Mouse (Mus musculus) gastrocnemius, postnatal 4 days (tissue): Measurements from ENCODE around the gene Musk. TPM values are rescaled to one million over a fixed set of nuclear protein-coding genes. Genes with fewer than 3 reads are reported as not detected.

Experiments
- DNase-seq, 2 experiments: peaks; one replicate each; pipeline ENCODE4 v3.0.0; 2021 to 2022; ENCODE audit warnings: low spot score in 2 of 2, mixed read lengths in 2 of 2
- total RNA-seq, 2 experiments: library from RNA; stranded (reverse); gene quantifications; 2 replicates each; pipeline ENCODE4 v1.2.3; 2021

The Musk gene
- total RNA-seq, 2 experiments from 2014 or later = 32.5 to 33.5 TPM

DNA sequence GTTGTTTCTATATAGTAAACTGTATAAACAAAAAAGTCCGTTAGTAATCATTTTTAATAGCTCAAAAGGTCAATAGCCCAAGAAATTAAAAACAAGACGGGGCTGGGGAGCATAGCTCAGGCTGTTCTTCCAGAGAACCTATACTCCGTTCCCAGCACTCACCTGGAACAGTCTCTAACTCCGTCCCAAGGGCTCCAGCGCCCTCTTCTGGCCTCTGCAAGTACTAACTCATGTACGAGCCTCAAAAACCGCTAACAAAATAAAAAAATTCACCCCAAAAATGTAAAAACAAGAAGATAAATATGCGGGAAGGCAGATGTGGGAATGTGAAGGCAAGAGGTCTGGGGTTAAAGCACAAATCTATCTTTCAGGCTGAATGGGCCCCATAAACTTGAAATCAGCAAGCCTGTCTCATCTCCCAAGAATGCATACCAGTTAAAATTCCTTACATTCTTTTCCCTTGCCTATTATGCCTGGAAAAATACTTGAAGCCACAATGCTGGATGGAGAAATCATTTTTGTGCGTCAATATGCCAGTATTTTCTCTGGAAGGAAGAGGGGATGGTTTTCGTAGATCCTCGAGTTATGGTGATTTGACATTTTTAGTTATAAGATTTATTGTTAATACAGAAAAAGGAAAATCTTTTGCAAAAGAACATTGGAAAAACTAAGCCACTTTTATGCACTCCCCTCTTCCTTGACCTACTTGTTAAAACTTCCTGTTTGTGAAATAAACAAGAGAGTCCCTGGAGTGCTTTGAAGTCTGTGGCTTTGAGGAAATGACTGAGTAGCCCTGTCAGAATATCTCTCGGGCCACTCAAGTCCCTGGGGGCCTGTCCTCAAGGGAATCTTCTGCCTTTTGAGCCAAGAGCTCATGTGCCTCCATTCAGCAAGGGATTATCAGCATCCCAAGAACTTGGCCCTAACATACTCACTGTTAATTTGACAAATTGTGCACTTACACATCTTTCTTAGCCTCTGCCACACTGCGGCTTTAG is 127.7 kb downstream of the Musk start:
- DNase-seq = peak in 1 of 2 experiments; percentile 32

DNA sequence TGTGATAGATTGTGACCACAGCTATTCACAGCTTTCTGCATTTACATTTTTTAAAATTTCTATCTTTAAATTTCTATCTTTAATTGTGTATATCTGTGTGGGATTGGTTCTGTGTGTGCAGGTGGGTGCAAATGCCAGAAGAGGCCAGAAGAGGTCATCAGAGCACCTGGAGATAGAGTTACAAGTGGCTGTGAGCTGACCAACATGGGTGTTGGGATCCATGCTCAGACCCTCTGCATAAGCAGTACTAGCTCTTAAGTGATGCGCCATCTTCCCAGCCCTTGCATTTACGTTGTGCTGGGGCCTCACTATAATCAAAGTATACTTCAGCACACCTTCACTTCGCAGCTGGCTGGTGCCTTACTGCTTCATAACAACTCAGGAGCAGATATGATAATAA is 129.8 kb downstream of the Musk start:
- no peak for DNase-seq

DNA sequence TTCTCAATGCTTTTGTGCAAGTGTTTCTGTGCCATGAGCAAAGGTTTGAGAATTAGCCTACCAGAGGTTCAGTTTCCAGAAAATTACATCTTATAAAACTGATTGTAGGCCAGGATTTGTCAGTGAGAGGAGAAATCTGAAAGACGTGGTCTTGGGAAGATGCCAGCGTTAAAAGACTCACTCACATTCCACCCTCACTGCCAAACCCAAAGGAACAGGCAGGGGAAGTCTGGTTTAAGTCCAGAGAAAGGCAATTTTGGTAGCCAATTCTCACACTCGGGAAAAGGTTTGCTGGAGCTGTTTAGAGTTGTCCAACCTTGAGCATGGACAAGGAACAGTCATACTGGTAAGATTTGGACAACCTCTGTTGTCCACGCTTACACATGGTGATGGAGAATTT is 131.6 kb downstream of the Musk start:
- peak in 1 of 2 experiments; percentile 21 for DNase-seq

DNA sequence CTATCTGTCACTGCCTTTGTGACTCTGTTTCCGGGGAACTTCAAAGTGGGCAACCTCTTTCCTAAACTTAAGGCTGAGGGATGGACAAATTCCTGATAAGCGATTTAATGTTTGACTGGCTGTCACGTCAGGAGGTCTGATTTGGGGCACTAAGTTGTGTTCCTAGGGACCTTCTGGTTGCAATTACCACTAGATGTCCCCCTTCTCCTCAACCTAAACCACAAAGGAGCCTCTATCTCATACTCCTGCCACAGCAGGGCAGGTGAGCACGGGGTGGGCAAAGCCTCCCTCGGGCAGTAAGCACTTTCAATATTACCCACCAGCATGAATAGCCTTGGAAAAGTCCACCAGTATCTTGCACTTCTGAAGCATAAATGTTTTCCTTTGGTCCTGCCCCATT is 133.5 kb downstream of the Musk start:
- no peak for DNase-seq

DNA sequence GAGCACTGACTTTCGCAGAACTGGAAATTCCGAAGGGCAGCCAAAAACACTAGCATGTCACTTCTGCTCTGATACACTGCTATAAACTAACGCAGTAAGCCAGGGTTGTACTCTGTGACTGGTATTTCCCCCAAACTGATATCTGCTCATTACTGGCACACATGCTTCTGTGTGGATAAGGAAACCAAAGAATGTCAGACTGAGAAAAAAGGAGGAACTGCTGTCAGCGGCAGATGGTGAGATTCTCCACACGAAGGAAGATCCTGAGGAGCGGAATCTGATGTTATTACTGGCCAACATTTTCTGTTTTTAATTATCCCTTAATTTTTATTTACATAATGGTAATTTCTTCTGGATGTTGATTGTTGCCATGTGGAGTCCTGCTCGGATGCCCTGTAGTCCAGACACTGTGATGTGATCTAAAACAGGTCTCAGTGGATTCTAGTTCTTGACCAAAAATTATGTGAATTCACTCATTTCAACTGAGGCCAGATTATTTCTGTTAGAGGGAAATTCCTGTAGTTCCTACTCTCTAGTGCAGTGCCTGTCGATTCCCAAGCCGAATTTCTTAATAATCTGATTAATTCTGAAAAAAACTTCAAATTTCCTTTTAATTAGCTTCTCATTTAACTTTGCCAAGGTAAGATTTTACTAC is 137.6 kb downstream of the Musk start:
- DNase-seq = no peak

Other genes with a start within 250 kb of the Musk start
- gene Svep1, start 79.1 kb upstream of the Musk start, total RNA-seq = 10 to 100 TPM; 20.8 to 24.5 TPM